Mouse (Mus musculus) midbrain, embryonic 16.5 days (tissue): ENCODE measurements around the gene Nit2. TPM values are rescaled to one million over a fixed set of nuclear protein-coding genes. Genes with fewer than 3 reads are reported as not detected.

ENCODE experiments used
- ATAC-seq: fragments of 200-750 bp; cut with Nextera tagmentation; 2 replicates; pipeline ENCODE4 v1.8.0; 2017; ENCODE audit warnings: moderate TSS enrichment
- H3K27ac ChIP-seq: fragments of 300-500 bp; sonication (generic); 2 replicates; pipeline ENCODE4 v1.5.1; 2014; ENCODE audit warnings: mild to moderate bottlenecking, low read length, mixed read lengths
- H3K27me3 ChIP-seq: fragments of 300-500 bp; sonication (generic); 2 replicates; pipeline ENCODE4 v1.6.1; 2014; ENCODE audit warnings: low read depth, low read length, mixed read lengths; ENCODE audit not compliant: control insufficient read depth, insufficient read depth
- H3K36me3 ChIP-seq: fragments of 300-500 bp; sonication (generic); 2 replicates; pipeline ENCODE4 v1.6.1; 2014; ENCODE audit warnings: mild to moderate bottlenecking, low read length, moderate library complexity, mixed read lengths; ENCODE audit not compliant: control insufficient read depth, insufficient read depth
- H3K4me1 ChIP-seq: fragments of 300-500 bp; sonication (generic); 2 replicates; pipeline ENCODE4 v1.6.1; 2014; ENCODE audit warnings: mild to moderate bottlenecking, low read length, mixed read lengths; ENCODE audit not compliant: control insufficient read depth, insufficient read depth
- H3K4me2 ChIP-seq: fragments of 300-500 bp; sonication (generic); 2 replicates; pipeline ENCODE4 v1.6.1; 2014; ENCODE audit warnings: mild to moderate bottlenecking, low read length, mixed read lengths
- H3K4me3 ChIP-seq: fragments of 300-500 bp; sonication (generic); 2 replicates; pipeline ENCODE4 v1.5.1; 2014; ENCODE audit warnings: low read depth, mild to moderate bottlenecking, low read length, moderate library complexity, mixed read lengths
- H3K9ac ChIP-seq: fragments of 300-500 bp; sonication (generic); 2 replicates; pipeline ENCODE4 v1.6.1; 2014; ENCODE audit warnings: low read depth, low read length, mixed read lengths
- H3K9me3 ChIP-seq: fragments of 300-500 bp; sonication (generic); replicated peaks from 2 replicates; pipeline ENCODE4 v1.6.1; 2014; ENCODE audit warnings: mild to moderate bottlenecking, low read length, mixed read lengths; ENCODE audit not compliant: control insufficient read depth, poor library complexity, severe bottlenecking
- WGBS: fragments of 180-500 bp; shearing (Covaris S2); extraction: QIAGEN DNeasy Blood & Tissue Kit; methylation state at CpG from one replicate; pipeline ENCODE4 v1.1.7; 2014; 5-methylcytosine and 5-hydroxymethylcytosine counted together
- polyA plus RNA-seq: library from polyadenylated mRNA; unstranded; fragments of >200 nt; fragmentation: Nextera tagmentation; extraction: Ambion mirVana; gene quantifications from 2 replicates; pipeline ENCODE4 v1.2.1, GENCODE M21; 2015

The Nit2 gene
- polyA plus RNA-seq, 1 experiment from 2014 or later, result 60.4 TPM

DNA sequence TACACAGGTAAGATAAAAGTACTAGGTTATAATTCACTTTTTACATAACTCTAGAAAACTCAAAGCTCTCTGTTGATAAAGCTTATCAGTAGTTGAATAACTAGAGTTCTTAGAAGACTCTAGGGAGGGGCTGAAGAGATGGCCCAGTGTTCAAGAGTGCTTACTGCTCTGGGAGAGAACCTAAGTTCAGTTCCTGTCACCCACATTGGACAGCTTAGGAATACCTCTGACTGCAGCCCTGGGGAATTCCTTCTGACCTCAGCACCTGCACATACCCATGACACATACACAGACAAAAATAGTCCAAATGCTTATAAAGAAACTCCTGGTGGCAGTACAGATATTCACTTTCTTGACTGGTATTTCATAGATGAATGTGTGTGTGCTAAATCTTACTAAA is 11.2 kb downstream of the Nit2 start:
- no peak overlapping the region for H3K4me3 ChIP-seq
- no peak for ATAC-seq
- no peak overlapping the region for H3K4me2 ChIP-seq
- no peaks in the 10 kb centered on the region for H3K9me3 ChIP-seq
- no peaks in the 10 kb centered on the region for H3K27me3 ChIP-seq
- H3K9ac ChIP-seq, result no peak overlapping the region
- H3K4me1 ChIP-seq, result no peaks in the 10 kb centered on the region
- H3K36me3 ChIP-seq, result peaks cover 21% of the 10 kb centered on the region
- H3K27ac ChIP-seq, result no peak overlapping the region

DNA sequence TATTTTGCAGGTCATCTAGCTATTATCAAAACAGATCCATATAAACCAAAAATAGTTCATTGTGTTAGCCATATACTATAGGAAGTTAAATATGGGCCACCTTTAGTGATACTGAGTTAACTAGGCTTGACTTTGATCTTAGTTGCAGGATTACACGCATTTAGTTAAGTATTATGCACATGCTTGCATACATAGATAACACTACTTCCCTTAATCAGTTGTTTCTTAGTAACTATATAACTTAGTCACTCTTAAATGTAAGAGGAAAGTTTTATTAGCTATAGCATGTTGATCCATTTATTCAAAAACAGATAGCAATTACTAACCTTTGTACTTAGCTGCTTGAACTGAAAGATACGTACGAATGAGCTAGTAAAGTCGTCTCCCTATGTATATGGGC is 15.7 kb downstream of the Nit2 start:
- ATAC-seq, result no peak
- no peaks in the 10 kb centered on the region for H3K9me3 ChIP-seq
- H3K9ac ChIP-seq, result no peak overlapping the region
- WGBS, result 92% methylated on average over 4 of the region's 4 CpGs
- no peak overlapping the region for H3K4me2 ChIP-seq
- no peaks in the 10 kb centered on the region for H3K27me3 ChIP-seq
- H3K4me1 ChIP-seq, result no peaks in the 10 kb centered on the region
- peaks cover 26% of the 10 kb centered on the region for H3K36me3 ChIP-seq
- H3K27ac ChIP-seq, result no peak overlapping the region
- H3K4me3 ChIP-seq, result no peak overlapping the region

DNA sequence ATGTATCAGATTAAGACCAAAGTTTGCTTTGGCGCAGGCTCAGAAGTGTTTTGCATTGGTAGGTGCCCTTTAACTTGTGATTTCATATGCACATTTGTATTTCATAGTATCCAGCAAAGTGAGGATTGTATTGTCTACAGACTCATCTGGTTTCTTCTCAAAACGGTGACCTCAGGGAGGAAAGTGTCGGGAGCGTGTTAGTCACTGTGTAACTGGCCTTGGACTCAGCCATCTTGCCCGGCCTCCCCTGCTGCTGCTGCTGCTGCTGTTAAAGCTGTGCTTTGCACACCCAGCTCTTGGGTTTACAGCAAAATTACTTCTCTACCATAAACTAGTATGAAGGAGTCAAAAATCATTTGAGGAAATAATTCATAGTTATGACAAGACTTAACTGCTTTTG is 22.4 kb downstream of the Nit2 start:
- Histone ChIP-seq H3K4me3 (no peak overlapping the region), H3K27ac (no peak overlapping the region), H3K9ac (no peak overlapping the region), H3K9me3 (no peaks in the 10 kb centered on the region), H3K4me1 (no peaks in the 10 kb centered on the region), H3K4me2 (no peak overlapping the region), H3K36me3 (peaks cover 26% of the 10 kb centered on the region), H3K27me3 (no peaks in the 10 kb centered on the region)
- WGBS, result 92% methylated on average over 5 of the region's 5 CpGs
- ATAC-seq, result no peak

DNA sequence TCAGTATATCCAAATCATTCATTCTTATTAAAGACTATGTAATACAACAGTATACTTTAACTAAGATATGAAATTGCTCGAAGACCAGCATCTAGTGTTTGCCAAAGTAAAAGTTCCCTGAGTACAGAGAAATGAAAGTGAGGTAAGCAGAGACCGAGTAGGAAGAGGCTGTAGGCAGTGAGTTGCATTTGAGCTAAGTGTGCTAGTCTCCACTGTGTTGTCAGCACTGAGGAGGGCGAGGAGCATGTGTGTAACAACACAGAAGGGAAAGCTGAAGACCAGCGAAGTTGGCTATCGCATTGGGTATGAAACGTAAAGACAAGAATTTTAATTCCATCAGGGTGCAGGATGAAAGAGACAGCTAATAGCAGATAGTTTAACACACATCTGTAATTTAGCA is 33.5 kb downstream of the Nit2 start:
- 0 out of 2 replicates have a peak, but pooled peaks cover 8% of the 10 kb centered on the region for H3K4me1 ChIP-seq
- H3K9me3 ChIP-seq, result no peaks in the 10 kb centered on the region
- H3K4me3 ChIP-seq, result no peak overlapping the region
- no peaks in the 10 kb centered on the region for H3K27me3 ChIP-seq
- H3K4me2 ChIP-seq, result no peak overlapping the region
- H3K27ac ChIP-seq, result no peak overlapping the region
- WGBS, result 96% methylated on average over 6 of the region's 6 CpGs
- ATAC-seq, result no peak
- peaks cover 6% of the 10 kb centered on the region for H3K36me3 ChIP-seq
- H3K9ac ChIP-seq, result no peak overlapping the region

DNA sequence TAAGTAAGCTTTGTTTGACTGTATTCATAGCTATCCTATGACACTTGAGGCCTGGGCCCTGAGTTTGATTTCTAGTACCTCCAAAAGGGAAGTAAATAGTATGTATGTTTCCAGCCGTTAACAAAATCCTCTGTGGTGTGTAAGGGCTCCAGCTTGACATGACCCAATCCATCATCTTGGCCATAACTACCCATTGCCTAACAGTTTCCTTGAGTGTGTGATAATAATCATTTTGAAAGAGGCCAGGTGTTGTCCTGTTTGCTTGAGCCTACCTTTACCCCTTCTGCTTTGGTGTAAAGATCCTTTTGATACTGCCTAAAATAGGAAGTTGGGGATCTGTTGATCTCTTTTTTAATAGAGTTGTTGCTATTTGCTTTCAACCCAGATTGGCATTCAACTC is 34.8 kb downstream of the Nit2 start:
- 0 out of 2 replicates have a peak, but pooled peaks cover 8% of the 10 kb centered on the region for H3K4me1 ChIP-seq
- H3K9ac ChIP-seq, result no peak overlapping the region
- H3K27ac ChIP-seq, result no peak overlapping the region
- no peak overlapping the region for H3K4me2 ChIP-seq
- peaks cover 2% of the 10 kb centered on the region; the same call in 1 of the 2 replicates for H3K36me3 ChIP-seq
- no peaks in the 10 kb centered on the region for H3K9me3 ChIP-seq
- no peak overlapping the region for H3K4me3 ChIP-seq
- 97% methylated on average over 1 of the region's 1 CpGs for WGBS
- no peak for ATAC-seq
- H3K27me3 ChIP-seq, result no peaks in the 10 kb centered on the region

DNA sequence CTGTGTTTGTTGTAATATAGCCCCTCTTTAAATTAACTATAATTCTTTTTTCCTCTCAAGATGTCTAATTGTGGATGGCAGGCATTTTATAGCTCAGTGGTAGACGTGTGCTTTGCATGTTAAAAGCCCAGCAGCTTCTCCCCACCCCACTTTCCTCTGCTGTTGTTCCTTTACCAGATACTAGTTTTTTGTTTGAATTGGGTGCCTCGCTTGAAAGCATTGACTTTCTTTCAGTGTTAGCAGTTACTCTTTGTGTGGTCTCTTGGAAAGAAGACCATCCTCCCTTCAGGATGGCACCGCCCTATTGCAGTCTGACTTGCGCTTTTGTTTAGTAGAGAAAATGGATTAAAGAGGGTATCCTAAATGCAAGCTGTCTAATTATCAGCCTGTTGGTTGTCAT is 35.6 kb downstream of the Nit2 start:
- H3K4me2 ChIP-seq, result no peak overlapping the region
- H3K27ac ChIP-seq, result no peak overlapping the region
- H3K4me1 ChIP-seq, result 0 out of 2 replicates have a peak, but pooled peaks cover 8% of the 10 kb centered on the region
- no peak for ATAC-seq
- H3K9ac ChIP-seq, result no peak overlapping the region
- 54% methylated on average over 4 of the region's 4 CpGs for WGBS
- H3K27me3 ChIP-seq, result no peaks in the 10 kb centered on the region
- H3K4me3 ChIP-seq, result no peak overlapping the region
- no peaks in the 10 kb centered on the region for H3K9me3 ChIP-seq
- peaks cover 2% of the 10 kb centered on the region; the same call in 1 of the 2 replicates for H3K36me3 ChIP-seq

DNA sequence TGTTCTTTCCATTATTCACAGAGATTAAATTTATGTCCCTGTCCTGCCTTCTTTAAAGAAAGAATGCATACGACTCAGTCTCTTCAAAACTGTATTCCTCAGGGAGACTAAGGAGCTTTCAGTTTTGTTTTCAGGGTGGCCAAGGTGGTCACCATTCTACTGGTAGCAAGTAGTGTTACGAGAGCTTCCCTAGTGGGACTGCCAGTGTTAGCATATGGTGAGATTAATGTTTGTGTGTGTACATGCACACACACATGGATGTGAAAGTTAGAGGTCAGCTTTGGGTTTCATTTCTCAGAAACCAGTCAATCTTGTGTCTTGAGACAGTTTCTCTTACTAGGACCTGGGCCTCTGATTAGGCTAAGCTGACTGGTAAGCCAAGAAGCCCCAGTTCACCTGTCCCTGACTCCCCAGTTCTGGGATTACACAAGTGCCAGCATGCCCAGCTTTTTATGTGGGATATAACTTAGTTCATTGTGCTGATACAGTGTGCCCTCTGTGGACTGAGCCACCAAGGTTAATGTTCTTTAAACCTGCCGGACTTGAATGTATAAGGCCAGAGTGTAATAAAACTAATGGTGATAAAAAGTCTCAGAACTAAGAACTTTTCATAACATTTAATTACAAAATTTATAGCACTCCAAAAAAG is 36.3 kb downstream of the Nit2 start:
- Histone ChIP-seq H3K27me3 (no peaks in the 10 kb centered on the region), H3K4me3 (no peak overlapping the region), H3K36me3 (peaks cover 2% of the 10 kb centered on the region; the same call in 1 of the 2 replicates), H3K9ac (no peak overlapping the region), H3K27ac (no peak overlapping the region), H3K4me2 (no peak overlapping the region), H3K4me1 (0 out of 2 replicates have a peak, but pooled peaks cover 8% of the 10 kb centered on the region), H3K9me3 (no peaks in the 10 kb centered on the region)
- 77% methylated on average over 3 of the region's 3 CpGs for WGBS
- ATAC-seq, result no peak

DNA sequence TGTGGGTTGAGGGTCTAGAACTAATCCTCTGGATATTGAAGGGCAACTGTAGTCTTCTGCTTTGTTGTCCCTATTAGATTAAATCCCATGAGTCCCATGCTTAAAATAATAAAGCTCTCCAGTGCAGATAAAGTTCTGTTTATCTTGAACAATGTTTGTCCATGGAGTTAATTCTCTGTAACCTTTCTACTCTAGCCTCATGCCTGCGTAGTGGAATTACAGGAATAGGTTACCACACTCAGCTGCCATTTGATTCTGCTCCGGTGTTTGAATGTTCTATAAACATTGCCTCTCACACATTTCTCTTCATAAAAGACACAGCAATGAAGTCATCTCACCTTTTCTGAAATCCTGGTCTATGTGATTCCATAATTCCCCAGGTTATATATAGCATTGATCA is 39.3 kb downstream of the Nit2 start:
- Histone ChIP-seq H3K4me3 (no peak overlapping the region), H3K9ac (no peak overlapping the region), H3K4me1 (peaks cover 23% of the 10 kb centered on the region), H3K9me3 (no peaks in the 10 kb centered on the region), H3K4me2 (no peak overlapping the region), H3K27ac (no peak overlapping the region), H3K27me3 (no peaks in the 10 kb centered on the region), H3K36me3 (no peaks in the 10 kb centered on the region)
- no peak for ATAC-seq
- WGBS, result 94% methylated on average over 2 of the region's 2 CpGs

DNA sequence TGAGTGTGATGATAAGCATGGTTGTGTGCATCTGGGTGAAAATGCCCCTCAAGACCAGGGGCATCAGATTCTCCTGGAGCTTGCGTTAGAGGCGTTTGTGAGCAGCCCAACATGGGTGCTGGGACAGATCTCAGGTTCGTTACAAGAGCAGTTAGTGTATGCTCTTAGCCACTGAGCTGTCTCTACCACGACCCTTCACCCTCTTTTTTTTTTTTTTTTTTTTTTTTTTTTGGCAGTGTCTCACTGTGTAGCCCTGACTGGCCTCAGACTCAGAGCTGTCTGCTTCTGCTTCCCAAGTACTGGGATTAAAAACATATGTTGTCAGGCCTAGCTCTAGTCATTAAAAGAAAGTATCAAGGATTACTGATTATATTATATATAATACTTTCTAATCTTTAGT is 40.9 kb downstream of the Nit2 start:
- 88% methylated on average over 4 of the region's 4 CpGs for WGBS
- Histone ChIP-seq H3K4me2 (no peak overlapping the region), H3K36me3 (no peaks in the 10 kb centered on the region), H3K9me3 (no peaks in the 10 kb centered on the region), H3K4me3 (no peak overlapping the region), H3K27me3 (no peaks in the 10 kb centered on the region), H3K4me1 (peaks cover 24% of the 10 kb centered on the region), H3K9ac (no peak overlapping the region), H3K27ac (no peak overlapping the region)
- ATAC-seq, result no peak
